Mouse (Mus musculus): Measurements from ENCODE around the gene Tmprss3. TPM values are rescaled to one million over a fixed set of nuclear protein-coding genes. Genes with fewer than 3 reads are reported as not detected.

Gene Tmprss3
- total and polyA plus RNA-seq, 2 experiments from 2014 or later = 0.10 to 0.16 TPM

- ATAC-seq (ENCODE audit: low FRiP score) = no peak
- Histone ChIP-seq H3K9me3 (ENCODE audit: low read length) (no peaks in the 10 kb centered on the region), H3K4me1 (ENCODE audit: insufficient read depth, low read length) (no peaks in the 10 kb centered on the region), H3K4me3 (ENCODE audit: low read depth, low read length) (no peak overlapping the region), H3K27me3 (ENCODE audit: insufficient read depth, low read length) (no peaks in the 10 kb centered on the region), H3K27ac (ENCODE audit: low read depth, low read length) (no peak overlapping the region), H3K4me2 (ENCODE audit: low read depth, low read length, poor library complexity, severe bottlenecking) (no peak overlapping the region), H3K9ac (replicated peaks; ENCODE audit: low read length, poor library complexity, severe bottlenecking) (no peak overlapping the region), H3K36me3 (ENCODE audit: insufficient read depth, low read length) (no peaks in the 10 kb centered on the region)
- 77% methylated on average over 7 of the region's 7 CpGs for WGBS
- no peak for DNase-seq (ENCODE audit: low spot score)
- no peak for TF ChIP-seq CTCF (IDR thresholded peaks at IDR 0.05)
Observed at GRCm38 (mm10) chr17:31223835-31224234, 25.1 kb upstream of the Tmprss3 start.

GRCm38 (mm10) chr17:31222810-31223310 lies 24.1 kb upstream of the Tmprss3 start:
- WGBS = 84% methylated on average over 4 of the region's 4 CpGs
- Histone ChIP-seq H3K27me3 (ENCODE audit: insufficient read depth, low read length) (no peaks in the 10 kb centered on the region), H3K4me3 (ENCODE audit: low read depth, low read length) (no peak overlapping the region), H3K9me3 (ENCODE audit: low read length) (no peaks in the 10 kb centered on the region), H3K4me1 (ENCODE audit: insufficient read depth, low read length) (no peaks in the 10 kb centered on the region), H3K4me2 (ENCODE audit: low read depth, low read length, poor library complexity, severe bottlenecking) (no peak overlapping the region), H3K9ac (replicated peaks; ENCODE audit: low read length, poor library complexity, severe bottlenecking) (no peak overlapping the region), H3K27ac (ENCODE audit: low read depth, low read length) (no peak overlapping the region), H3K36me3 (ENCODE audit: insufficient read depth, low read length) (no peaks in the 10 kb centered on the region)
- ATAC-seq (ENCODE audit: low FRiP score) (no peak), DNase-seq (ENCODE audit: low spot score) (no peak)
- TF ChIP-seq CTCF (IDR thresholded peaks at IDR 0.05) = no peak

GRCm38 (mm10) chr17:31216068-31216955 lies 17.5 kb upstream of the Tmprss3 start:
- Histone ChIP-seq H3K27me3 (ENCODE audit: insufficient read depth, low read length) (no peaks in the 10 kb centered on the region), H3K4me2 (ENCODE audit: low read depth, low read length, poor library complexity, severe bottlenecking) (no peak overlapping the region), H3K9ac (replicated peaks; ENCODE audit: low read length, poor library complexity, severe bottlenecking) (no peak overlapping the region), H3K27ac (ENCODE audit: low read depth, low read length) (no peak overlapping the region), H3K4me3 (ENCODE audit: low read depth, low read length) (no peak overlapping the region), H3K9me3 (ENCODE audit: low read length) (no peaks in the 10 kb centered on the region), H3K4me1 (ENCODE audit: insufficient read depth, low read length) (no peaks in the 10 kb centered on the region), H3K36me3 (ENCODE audit: insufficient read depth, low read length) (no peaks in the 10 kb centered on the region)
- 46% methylated on average over 5 of the region's 5 CpGs for WGBS
- TF ChIP-seq CTCF (IDR thresholded peaks at IDR 0.05) = no peak
- DNase-seq (ENCODE audit: low spot score) = no peak
- ATAC-seq (ENCODE audit: low FRiP score) = no peak

- no peak overlapping the region for H3K4me3 ChIP-seq (ENCODE audit: low read depth, low read length)
- H3K4me2 ChIP-seq (ENCODE audit: low read depth, low read length, poor library complexity, severe bottlenecking) = no peak overlapping the region
- WGBS = 88% methylated on average over 6 of the region's 6 CpGs
- no peaks in the 10 kb centered on the region for H3K36me3 ChIP-seq (ENCODE audit: insufficient read depth, low read length)
- no peaks in the 10 kb centered on the region for H3K4me1 ChIP-seq (ENCODE audit: insufficient read depth, low read length)
- H3K27ac ChIP-seq (ENCODE audit: low read depth, low read length) = no peak overlapping the region
- H3K9me3 ChIP-seq (ENCODE audit: low read length) = no peaks in the 10 kb centered on the region
- DNase-seq (ENCODE audit: low spot score) (no peak), ATAC-seq (ENCODE audit: low FRiP score) (no peak)
- no peak overlapping the region for H3K9ac ChIP-seq (replicated peaks; ENCODE audit: low read length, poor library complexity, severe bottlenecking)
- TF ChIP-seq CTCF (IDR thresholded peaks at IDR 0.05) = no peak
- H3K27me3 ChIP-seq (ENCODE audit: insufficient read depth, low read length) = no peaks in the 10 kb centered on the region
Observed at GRCm38 (mm10) chr17:31211881-31212280, 13.1 kb upstream of the Tmprss3 start.

GRCm38 (mm10) chr17:31210299-31210698 lies 11.5 kb upstream of the Tmprss3 start:
- WGBS = 94% methylated on average over 7 of the region's 7 CpGs
- H3K4me3 ChIP-seq (ENCODE audit: low read depth, low read length) = no peak overlapping the region
- no peak for ATAC-seq (ENCODE audit: low FRiP score)
- no peaks in the 10 kb centered on the region for H3K36me3 ChIP-seq (ENCODE audit: insufficient read depth, low read length)
- DNase-seq (ENCODE audit: low spot score) = no peak
- H3K4me1 ChIP-seq (ENCODE audit: insufficient read depth, low read length) = no peaks in the 10 kb centered on the region
- no peaks in the 10 kb centered on the region for H3K27me3 ChIP-seq (ENCODE audit: insufficient read depth, low read length)
- H3K4me2 ChIP-seq (ENCODE audit: low read depth, low read length, poor library complexity, severe bottlenecking) = no peak overlapping the region
- H3K9me3 ChIP-seq (ENCODE audit: low read length) = no peaks in the 10 kb centered on the region
- no peak overlapping the region for H3K9ac ChIP-seq (replicated peaks; ENCODE audit: low read length, poor library complexity, severe bottlenecking)
- no peak for TF ChIP-seq CTCF (IDR thresholded peaks at IDR 0.05)
- H3K27ac ChIP-seq (ENCODE audit: low read depth, low read length) = no peak overlapping the region

DNA sequence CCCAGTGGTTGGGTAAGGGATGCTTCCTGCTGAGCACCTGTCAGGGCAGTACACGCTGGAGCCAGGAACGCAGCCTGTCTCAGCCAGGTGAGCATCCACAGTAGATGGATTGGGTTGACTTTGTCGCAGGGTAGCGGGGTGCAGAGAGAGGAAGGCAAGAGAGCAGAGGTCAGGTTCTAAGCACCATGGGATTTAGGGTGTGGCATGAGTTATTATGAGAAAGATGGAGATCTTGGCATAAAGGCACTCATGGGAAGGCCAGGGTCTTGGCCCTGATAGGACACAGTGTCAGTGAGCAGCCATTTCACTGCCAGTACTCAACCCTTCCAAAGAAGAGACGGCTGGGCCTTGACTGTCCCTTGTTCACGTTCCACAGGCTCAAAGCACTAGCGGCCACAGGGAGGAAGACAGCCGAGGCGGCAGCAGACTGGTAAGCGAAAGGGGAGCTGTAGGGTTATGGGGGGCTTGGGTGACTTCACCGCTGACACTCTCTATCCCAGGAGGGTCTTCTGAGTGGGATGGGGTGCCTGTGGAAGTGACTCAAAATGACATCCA lies 10.7 kb upstream of the Tmprss3 start:
- DNase-seq (ENCODE audit: low spot score) = no peak
- H3K27ac ChIP-seq (ENCODE audit: low read depth, low read length) = no peak overlapping the region
- no peak overlapping the region for H3K4me2 ChIP-seq (ENCODE audit: low read depth, low read length, poor library complexity, severe bottlenecking)
- 93% methylated on average over 11 of the region's 11 CpGs for WGBS
- ATAC-seq (ENCODE audit: low FRiP score) = no peak
- TF ChIP-seq CTCF (IDR thresholded peaks at IDR 0.05) = no peak
- no peak overlapping the region for H3K9ac ChIP-seq (replicated peaks; ENCODE audit: low read length, poor library complexity, severe bottlenecking)
- no peaks in the 10 kb centered on the region for H3K36me3 ChIP-seq (ENCODE audit: insufficient read depth, low read length)
- H3K4me1 ChIP-seq (ENCODE audit: insufficient read depth, low read length) = no peaks in the 10 kb centered on the region
- H3K4me3 ChIP-seq (ENCODE audit: low read depth, low read length) = no peak overlapping the region
- no peaks in the 10 kb centered on the region for H3K27me3 ChIP-seq (ENCODE audit: insufficient read depth, low read length)
- H3K9me3 ChIP-seq (ENCODE audit: low read length) = no peaks in the 10 kb centered on the region
